Mouse (Mus musculus) kidney, adult 2 months (tissue): ENCODE data around the gene Krtap31-1.

ENCODE experiments used
- CTCF ChIP-seq: fragments of 200-500 bp; conservative IDR thresholded peaks from 2 replicates; pipeline ENCODE4 v1.5.1; 2011; ENCODE audit warnings: low read depth, mild to moderate bottlenecking, control low read depth, low read length, moderate library complexity, mixed read lengths; ENCODE audit not compliant: insufficient read depth, insufficient read length
- POLR2A ChIP-seq: fragments of 200-500 bp; IDR thresholded peaks from one replicate; pipeline ENCODE4 v1.6.1; 2011; ENCODE audit warnings: low read depth, low read length, control low read depth

GRCm38 (mm10) chr11:99907620-99908019 is at the start of gene Krtap31-1:
- TF ChIP-seq CTCF (no peak), POLR2A (no peak)
